ENCODE assay signal across 14 mouse cellular contexts in genomic region chr17:29057361-29057890, GRCm38 (mm10). TPM values are rescaled to one million over a fixed set of nuclear protein-coding genes. Genes with fewer than 3 reads are reported as not detected.
DNase-seq lines count a peak whose midpoint lies in the region; ATAC-seq and TF ChIP-seq lines count a peak whose summit lies in the region.
"Had no signal": no experiment of that assay in that cellular context is flagged by ENCODE, and none has a peak within 500 bp of the region (broad histone marks: within the 10 kb centered on the region; RNA-seq: fewer than 3 reads in every experiment).

No protein-coding gene starts in this region.

- intact Hi-C loops in gastrocnemius, adult 2 months (cut with DNase I), result loop anchor here (2.0 kb wide), 1 partner anchor 35 kb away; no protein-coding TSS in a partner anchor

- no peak for TF ChIP-seq EP300 in stomach, postnatal 0 days (optimal IDR thresholded peaks at IDR 0.05)

- peaks cover 58% of the 10 kb centered on the region for H3K36me3 ChIP-seq in megakaryocyte, embryonic 14.5 days (replicated peaks; ENCODE audit: low read length)
- H3K36me3 ChIP-seq in embryonic facial prominence, embryonic 13.5 days, result no peaks in the 10 kb centered on the region
- H3K36me3 ChIP-seq in stomach, postnatal 0 days (ENCODE audit: control insufficient read depth, insufficient read depth, low read length), result no peaks in the 10 kb centered on the region

- H3K9me3 ChIP-seq in megakaryocyte, embryonic 14.5 days, result no peaks in the 10 kb centered on the region
- no peaks in the 10 kb centered on the region for H3K9me3 ChIP-seq in embryonic facial prominence, embryonic 13.5 days
- no peaks in the 10 kb centered on the region for H3K9me3 ChIP-seq in stomach, postnatal 0 days (ENCODE audit: control insufficient read depth, low read length)

- TF ChIP-seq CTCF in gastrocnemius, adult 2 months (IDR thresholded peaks at IDR 0.05), result no peak
- no peak for TF ChIP-seq CTCF in stomach, postnatal 0 days (IDR thresholded peaks at IDR 0.05; ENCODE audit: low read depth)

- H3K4me1 ChIP-seq in megakaryocyte, embryonic 14.5 days, result peaks cover 92% of the 10 kb centered on the region
- peaks cover 50% of the 10 kb centered on the region for H3K4me1 ChIP-seq in embryonic facial prominence, embryonic 13.5 days
- peaks cover 10% of the 10 kb centered on the region for H3K4me1 ChIP-seq in stomach, postnatal 0 days (replicated peaks; ENCODE audit: control insufficient read depth, insufficient read depth)

- H3K9ac ChIP-seq in embryonic facial prominence, embryonic 13.5 days, result no peak overlapping the region
- no peak overlapping the region for H3K9ac ChIP-seq in stomach, postnatal 0 days (ENCODE audit: low read length)
- H3K9ac ChIP-seq: lung, embryonic 14.5 days had no signal

- peak overlapping the region; percentile 9 for H3K27ac ChIP-seq in gastrocnemius, adult 2 months
- peak overlapping the region; percentile 34 for H3K27ac ChIP-seq in embryonic facial prominence, embryonic 13.5 days
- H3K27ac ChIP-seq in stomach, postnatal 0 days (replicated peaks), result no peak overlapping the region
- H3K27ac ChIP-seq: heart, adult 2 months had no signal

- no peak overlapping the region for H3K4me3 ChIP-seq in gastrocnemius, adult 2 months
- peak overlapping the region; percentile 13 for H3K4me3 ChIP-seq in megakaryocyte, embryonic 14.5 days (replicated peaks)
- H3K4me3 ChIP-seq in embryonic facial prominence, embryonic 13.5 days, result no peak overlapping the region
- H3K4me3 ChIP-seq in stomach, postnatal 0 days (ENCODE audit: low read depth, low read length), result no peak overlapping the region
- H3K4me3 ChIP-seq: heart, adult 2 months had no signal

- no peak for ATAC-seq in megakaryocyte, adult 5-6 weeks (ENCODE audit: poor library complexity, severe bottlenecking)
- no peak for ATAC-seq in embryonic facial prominence, embryonic 13.5 days (ENCODE audit: insufficient number of reproducible peaks, insufficient read depth, low FRiP score, low TSS enrichment, low read depth)
- ATAC-seq in stomach, postnatal 0 days (ENCODE audit: low FRiP score, low TSS enrichment), result no peak

- H3K27me3 ChIP-seq in megakaryocyte, embryonic 14.5 days (replicated peaks), result no peaks in the 10 kb centered on the region
- no peaks in the 10 kb centered on the region for H3K27me3 ChIP-seq in embryonic facial prominence, embryonic 13.5 days
- no peaks in the 10 kb centered on the region for H3K27me3 ChIP-seq in stomach, postnatal 0 days (ENCODE audit: control insufficient read depth, insufficient read depth, low read length)

- H3K4me2 ChIP-seq in embryonic facial prominence, embryonic 13.5 days, result no peak overlapping the region
- no peak overlapping the region for H3K4me2 ChIP-seq in stomach, postnatal 0 days (replicated peaks; ENCODE audit: low read depth)
- H3K4me2 ChIP-seq: lung, embryonic 14.5 days had no signal

- 70% methylated on average over 11 of the region's 11 CpGs for WGBS in embryonic facial prominence, embryonic 13.5 days
- WGBS in stomach, postnatal 0 days, result 65% methylated on average over 11 of the region's 11 CpGs

- DNase-seq in gastrocnemius, adult 2 months, result no peak
- DNase-seq in gastrocnemius, postnatal 4 days (ENCODE audit: low spot score in 2 of 2), result no peak
- peak; percentile 45 for DNase-seq in stomach, postnatal 0 days (ENCODE audit: low spot score)
- DNase-seq in urinary bladder, adult 2 months (ENCODE audit: low spot score), result no peak
- no peak for DNase-seq in adrenal gland, adult 2 months
- DNase-seq: B cell, adult 2 months; cerebellum, adult 9-11 months; heart, postnatal 4 days; layer of hippocampus, adult 9-11 months; lung, embryonic 14.5 days had no signal

RNA-seq across cellular contexts. Expression of gene Srsf3, which starts 25.0 kb away (rescaled TPM):
- total RNA-seq in gastrocnemius, adult 2 months (2021), result 10 to 100 TPM; 38.8 to 55.6 TPM
- total RNA-seq in gastrocnemius, postnatal 4 days (2021), result 100 to 1,000 TPM; 129 TPM
- 27.5 and 103 TPM in 2 replicates for polyA plus RNA-seq in megakaryocyte, embryonic 14.5 days (2012; ENCODE audit: insufficient read depth, low replicate concordance)
- total RNA-seq in megakaryocyte, adult 5-6 weeks (2015), result 317 and 383 TPM in 2 replicates
- 479 and 534 TPM in 2 replicates for total RNA-seq in megakaryocyte, adult 5-6 weeks (2017)
- 702 and 727 TPM in 2 replicates for polyA plus RNA-seq in embryonic facial prominence, embryonic 13.5 days (2015; fragmentation: Nextera tagmentation; extraction: Ambion mirVana)
- polyA plus RNA-seq in stomach, postnatal 0 days (2015; fragmentation: Nextera tagmentation; extraction: Ambion mirVana), result 279 and 305 TPM in 2 replicates
- 139 and 169 TPM in 2 replicates for polyA plus RNA-seq in urinary bladder, adult 2 months (2012; rRNA removed)
- 100 to 1,000 TPM in 1 of 2 experiments, 10 to 100 TPM in 1; 94.0 to 149 TPM for total RNA-seq in adrenal gland, adult 2 months (2021)
- 161 and 183 TPM in 2 replicates for polyA plus RNA-seq in adrenal gland, adult 2 months (2012; rRNA removed)

RNA-seq across cellular contexts. Expression of gene Cdkn1a, which starts 33.4 kb away (rescaled TPM):
- 100 to 1,000 TPM in 1 of 2 experiments, 10 to 100 TPM in 1; 32.6 to 103 TPM for total RNA-seq in gastrocnemius, adult 2 months (2021)
- total RNA-seq in gastrocnemius, postnatal 4 days (2021), result 100 to 1,000 TPM; 138 to 142 TPM
- polyA plus RNA-seq in megakaryocyte, embryonic 14.5 days (2012; ENCODE audit: insufficient read depth, low replicate concordance), result 228 and 253 TPM in 2 replicates
- total RNA-seq in megakaryocyte, adult 5-6 weeks (2015), result 19.9 and 22.6 TPM in 2 replicates
- 3.7 and 5.8 TPM in 2 replicates for total RNA-seq in megakaryocyte, adult 5-6 weeks (2017)
- 66.8 and 78.2 TPM in 2 replicates for polyA plus RNA-seq in embryonic facial prominence, embryonic 13.5 days (2015; fragmentation: Nextera tagmentation; extraction: Ambion mirVana)
- 484 and 502 TPM in 2 replicates for polyA plus RNA-seq in stomach, postnatal 0 days (2015; fragmentation: Nextera tagmentation; extraction: Ambion mirVana)
- polyA plus RNA-seq in urinary bladder, adult 2 months (2012; rRNA removed), result 39.8 and 42.3 TPM in 2 replicates
- 100 to 1,000 TPM in 1 of 2 experiments, 10 to 100 TPM in 1; 36.4 to 108 TPM for total RNA-seq in adrenal gland, adult 2 months (2021)
- 32.2 and 33.7 TPM in 2 replicates for polyA plus RNA-seq in adrenal gland, adult 2 months (2012; rRNA removed)

RNA-seq across cellular contexts. Expression of gene Stk38, which starts 49.6 kb away (rescaled TPM):
- 10 to 100 TPM; 26.9 to 29.2 TPM for total RNA-seq in gastrocnemius, adult 2 months (2021)
- 10 to 100 TPM; 60.3 to 66.7 TPM for total RNA-seq in gastrocnemius, postnatal 4 days (2021)
- 32.2 and 64.5 TPM in 2 replicates for polyA plus RNA-seq in megakaryocyte, embryonic 14.5 days (2012; ENCODE audit: insufficient read depth, low replicate concordance)
- 312 and 327 TPM in 2 replicates for total RNA-seq in megakaryocyte, adult 5-6 weeks (2015)
- total RNA-seq in megakaryocyte, adult 5-6 weeks (2017), result 237 and 269 TPM in 2 replicates
- 114 and 129 TPM in 2 replicates for polyA plus RNA-seq in embryonic facial prominence, embryonic 13.5 days (2015; fragmentation: Nextera tagmentation; extraction: Ambion mirVana)
- polyA plus RNA-seq in stomach, postnatal 0 days (2015; fragmentation: Nextera tagmentation; extraction: Ambion mirVana), result 64.8 and 68.7 TPM in 2 replicates
- 81.3 and 97.5 TPM in 2 replicates for polyA plus RNA-seq in urinary bladder, adult 2 months (2012; rRNA removed)
- total RNA-seq in adrenal gland, adult 2 months (2021), result 10 to 100 TPM; 50.5 to 52.6 TPM
- polyA plus RNA-seq in adrenal gland, adult 2 months (2012; rRNA removed), result 151 and 161 TPM in 2 replicates

RNA-seq across cellular contexts. Expression of gene Rab44, which starts 56.5 kb away (rescaled TPM):
- under 1 TPM in 1 of 2 experiments, not detected in 1; 0.59 TPM for total RNA-seq in gastrocnemius, adult 2 months (2021)
- 1 to 10 TPM; 1.8 to 2.3 TPM for total RNA-seq in gastrocnemius, postnatal 4 days (2021)
- polyA plus RNA-seq in megakaryocyte, embryonic 14.5 days (2012; ENCODE audit: insufficient read depth, low replicate concordance), result 3.4 and 22.3 TPM in 2 replicates
- total RNA-seq in megakaryocyte, adult 5-6 weeks (2015), result 52.2 and 62.4 TPM in 2 replicates
- 104 and 105 TPM in 2 replicates for total RNA-seq in megakaryocyte, adult 5-6 weeks (2017)
- 0.55 and 0.56 TPM in 2 replicates for polyA plus RNA-seq in embryonic facial prominence, embryonic 13.5 days (2015; fragmentation: Nextera tagmentation; extraction: Ambion mirVana)
- 1.4 and 2.2 TPM in 2 replicates for polyA plus RNA-seq in stomach, postnatal 0 days (2015; fragmentation: Nextera tagmentation; extraction: Ambion mirVana)
- 1.5 and 1.9 TPM in 2 replicates for polyA plus RNA-seq in urinary bladder, adult 2 months (2012; rRNA removed)
- under 1 TPM; 0.14 to 0.62 TPM for total RNA-seq in adrenal gland, adult 2 months (2021)
- 0.30 and 0.31 TPM in 2 replicates for polyA plus RNA-seq in adrenal gland, adult 2 months (2012; rRNA removed)
